Mouse (Mus musculus): Measurements from ENCODE around the gene Vmp1.

Vmp1 gene

DNA sequence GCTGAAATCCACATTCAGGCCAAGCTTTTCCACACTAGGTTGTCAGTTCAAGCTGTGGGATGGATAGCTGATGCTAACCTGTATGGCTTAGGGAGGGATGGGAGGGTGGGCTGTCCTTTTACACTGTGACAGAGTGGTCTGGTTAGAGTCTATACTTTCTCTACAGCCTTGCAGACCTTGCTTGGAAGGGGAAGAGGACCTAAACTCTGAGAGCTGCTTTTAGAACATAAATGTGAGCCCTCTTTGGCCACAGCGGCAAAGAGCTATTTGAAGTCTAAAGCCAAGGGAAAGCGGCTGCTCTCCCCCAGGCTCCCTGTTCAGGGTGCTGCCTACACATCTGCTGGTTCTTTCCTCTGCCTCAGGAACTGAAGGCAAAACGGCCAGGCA is 98.0 kb downstream of the Vmp1 start:
- DNase-seq (ENCODE audit: low read depth, low spot score) = no peak

DNA sequence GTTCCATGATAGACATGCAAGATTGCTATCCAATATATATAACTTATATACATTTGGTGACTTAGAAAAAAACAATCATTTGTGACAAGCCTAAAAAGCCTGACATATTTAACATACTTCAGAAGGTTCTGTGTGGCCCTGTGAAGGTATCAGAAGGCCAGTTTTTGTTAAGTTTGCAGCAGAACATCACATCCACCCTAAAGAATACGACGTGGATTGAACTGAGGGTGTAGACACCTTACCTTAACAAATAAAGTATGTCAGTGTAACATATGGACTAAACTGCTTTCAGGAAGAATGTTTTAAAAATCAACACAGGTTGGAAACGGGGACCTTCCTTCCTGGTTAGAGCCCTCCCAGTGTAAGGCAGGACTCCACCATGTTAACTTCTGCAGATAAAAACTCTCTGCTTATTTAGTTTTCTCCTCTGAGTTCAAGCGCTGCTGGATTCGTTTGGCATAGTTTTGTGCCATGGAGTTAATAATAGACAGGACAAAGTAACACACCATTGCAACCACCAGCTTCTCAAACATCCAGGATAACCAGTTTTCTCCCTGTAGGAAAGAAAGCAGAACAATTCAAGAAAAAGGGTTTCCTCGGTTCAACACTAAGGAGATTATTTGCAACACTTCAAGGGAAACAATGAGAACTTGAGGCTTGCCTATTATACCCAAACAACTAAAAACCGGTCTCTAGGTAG is 98.6 kb downstream of the Vmp1 start:
- no peak for DNase-seq (ENCODE audit: low read depth, low spot score)

DNA sequence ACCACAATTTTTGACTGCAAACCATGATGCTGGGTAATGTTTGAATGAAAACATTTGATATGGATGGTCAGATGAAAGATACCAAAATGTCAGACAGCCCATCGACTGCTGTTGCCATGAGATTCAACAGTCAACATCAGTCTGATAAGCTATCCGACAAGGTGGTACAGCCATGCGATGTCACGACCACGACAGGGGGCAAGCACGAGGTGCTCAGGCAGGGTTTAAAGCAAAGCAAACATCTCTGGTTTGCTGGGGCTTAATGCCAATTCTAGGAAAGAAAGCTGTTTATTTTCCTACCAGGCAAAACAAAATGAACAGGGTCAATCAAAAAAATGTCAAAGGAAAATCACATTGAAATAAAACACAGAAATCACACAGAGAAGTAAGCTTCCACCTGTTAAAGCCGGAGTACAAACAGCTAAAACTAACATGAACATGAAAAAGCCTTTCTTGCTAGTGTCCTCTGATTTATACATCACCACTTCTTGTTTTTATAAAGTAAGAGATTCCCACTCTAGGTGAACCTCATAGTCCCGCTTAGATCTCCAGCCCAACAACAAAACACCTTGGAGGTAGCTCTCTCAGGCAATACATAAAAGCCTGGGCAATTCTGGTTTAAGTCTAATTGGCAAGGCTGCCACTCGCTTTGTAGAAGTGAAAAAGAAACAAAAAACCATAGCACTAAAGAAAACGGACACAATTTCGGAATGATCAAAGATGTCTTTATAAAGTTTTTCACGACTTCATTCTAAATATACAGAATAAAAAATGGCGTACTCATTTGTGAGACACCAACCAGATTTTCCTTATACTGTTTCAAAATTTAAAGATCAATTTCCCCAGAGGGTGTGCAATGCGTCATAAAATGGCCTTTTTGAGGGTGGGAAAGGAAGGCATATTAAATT is 99.4 kb downstream of the Vmp1 start:
- DNase-seq (ENCODE audit: low read depth, low spot score) = no peak

DNA sequence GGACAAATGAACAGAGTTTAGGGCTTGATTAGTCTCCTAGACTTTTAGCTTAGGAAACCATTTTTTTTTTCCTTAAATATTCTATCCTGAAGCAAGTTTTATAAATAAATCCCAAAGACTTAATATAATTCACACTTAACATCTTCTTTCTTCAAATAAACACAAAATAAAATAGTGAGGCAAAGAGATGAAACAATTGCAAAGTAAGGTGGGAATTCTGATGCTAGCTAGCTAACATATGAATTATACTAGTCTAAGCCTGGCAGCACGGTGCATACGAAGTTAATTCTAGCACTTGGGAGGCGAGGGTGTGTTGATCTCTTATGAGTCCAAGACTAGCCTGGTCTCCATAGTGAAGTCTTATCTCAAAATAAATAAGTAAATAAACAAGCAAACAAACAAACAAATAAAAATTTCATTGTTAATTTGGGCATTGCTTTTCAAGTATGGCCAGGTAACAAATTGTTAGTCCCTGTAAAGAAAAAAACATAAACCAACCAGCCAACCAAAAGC is 100.3 kb downstream of the Vmp1 start:
- no peak for DNase-seq (ENCODE audit: low read depth, low spot score)

DNA sequence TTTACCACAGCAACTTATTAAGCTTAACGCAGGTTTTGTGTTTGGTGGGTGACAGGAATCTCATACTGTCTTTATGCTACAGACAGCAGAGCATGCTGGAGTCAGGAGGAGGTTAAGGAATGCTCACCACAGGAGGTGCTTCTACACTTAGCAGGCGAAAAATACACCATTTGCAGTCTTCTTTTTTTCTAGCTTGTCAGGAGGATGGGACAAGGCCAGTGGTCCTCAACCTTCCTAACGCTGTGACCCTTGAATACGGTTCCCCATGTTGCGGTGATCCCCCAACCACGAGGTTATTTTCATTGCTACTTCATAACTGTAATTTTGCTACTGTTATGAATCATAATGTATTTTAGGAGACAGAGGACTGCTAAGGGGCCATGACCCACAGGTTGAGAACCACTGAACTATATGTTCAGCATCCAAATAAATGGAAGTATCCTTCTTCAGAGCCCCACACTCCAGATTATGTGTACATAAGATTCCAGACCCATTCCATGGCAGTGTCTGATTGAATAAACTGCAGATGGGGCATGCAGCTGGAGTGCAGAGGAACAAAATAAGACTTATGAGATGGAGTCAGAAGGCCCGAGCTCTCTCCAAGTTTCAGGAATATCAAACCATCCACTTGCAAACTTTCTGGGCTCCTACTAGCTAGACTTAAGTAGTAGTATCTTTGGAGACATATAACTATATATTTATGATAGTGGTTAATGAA is 100.9 kb downstream of the Vmp1 start:
- no peak for DNase-seq (ENCODE audit: low read depth, low spot score)

DNA sequence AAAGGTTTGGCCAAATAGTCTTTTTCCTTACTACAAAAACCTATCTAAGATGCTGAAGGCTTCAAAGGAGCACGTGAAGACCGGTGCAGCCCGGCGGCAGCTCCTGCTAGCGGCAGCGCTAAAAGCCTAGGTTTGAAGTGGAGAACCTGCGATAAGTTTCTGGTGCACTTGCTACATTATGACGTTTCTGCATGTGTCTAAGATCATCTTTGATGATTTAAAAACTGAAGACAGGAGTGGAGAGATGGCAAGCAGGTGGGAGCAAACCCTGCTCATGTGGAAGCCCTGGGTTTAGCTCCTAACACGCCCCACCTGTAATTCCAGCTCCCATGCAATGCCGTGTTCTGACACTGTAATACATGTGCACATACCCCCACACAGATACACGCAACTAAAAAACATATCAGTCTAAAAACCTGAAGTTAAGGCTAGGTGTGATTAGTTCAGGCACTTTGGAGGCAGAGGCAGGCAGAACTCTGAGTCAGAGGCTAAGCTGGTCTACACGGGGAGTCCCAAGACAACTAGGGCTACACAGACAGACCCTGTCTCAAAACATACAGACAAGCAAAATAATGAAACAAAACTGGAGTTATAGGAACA is 101.6 kb downstream of the Vmp1 start:
- no peak for DNase-seq (ENCODE audit: low read depth, low spot score)

DNA sequence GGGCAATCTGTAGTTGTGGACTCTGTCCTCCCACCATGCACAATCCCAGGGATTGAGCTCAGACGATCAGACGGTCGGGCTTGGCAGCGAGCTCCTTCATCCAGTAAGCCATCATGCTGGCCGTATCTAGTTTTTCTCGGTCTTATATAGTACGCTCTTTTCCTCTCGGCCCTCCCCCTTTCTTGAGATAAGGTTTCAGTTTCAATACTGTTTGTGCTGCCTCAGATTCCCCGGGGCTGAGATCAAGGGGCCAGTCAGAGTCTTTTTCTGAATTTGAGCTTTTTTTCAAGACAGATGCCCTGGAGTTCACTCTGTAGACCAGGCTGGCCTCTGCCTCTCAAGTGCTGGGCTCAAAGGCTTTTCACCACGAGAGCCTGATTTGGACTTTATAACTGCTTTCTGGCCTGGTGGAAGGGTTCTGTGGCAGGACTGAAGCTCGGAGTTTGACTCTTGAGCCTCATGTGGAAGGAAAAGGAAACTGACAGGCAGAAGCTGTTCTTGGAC is 102.3 kb downstream of the Vmp1 start:
- DNase-seq (ENCODE audit: low read depth, low spot score) = no peak

DNA sequence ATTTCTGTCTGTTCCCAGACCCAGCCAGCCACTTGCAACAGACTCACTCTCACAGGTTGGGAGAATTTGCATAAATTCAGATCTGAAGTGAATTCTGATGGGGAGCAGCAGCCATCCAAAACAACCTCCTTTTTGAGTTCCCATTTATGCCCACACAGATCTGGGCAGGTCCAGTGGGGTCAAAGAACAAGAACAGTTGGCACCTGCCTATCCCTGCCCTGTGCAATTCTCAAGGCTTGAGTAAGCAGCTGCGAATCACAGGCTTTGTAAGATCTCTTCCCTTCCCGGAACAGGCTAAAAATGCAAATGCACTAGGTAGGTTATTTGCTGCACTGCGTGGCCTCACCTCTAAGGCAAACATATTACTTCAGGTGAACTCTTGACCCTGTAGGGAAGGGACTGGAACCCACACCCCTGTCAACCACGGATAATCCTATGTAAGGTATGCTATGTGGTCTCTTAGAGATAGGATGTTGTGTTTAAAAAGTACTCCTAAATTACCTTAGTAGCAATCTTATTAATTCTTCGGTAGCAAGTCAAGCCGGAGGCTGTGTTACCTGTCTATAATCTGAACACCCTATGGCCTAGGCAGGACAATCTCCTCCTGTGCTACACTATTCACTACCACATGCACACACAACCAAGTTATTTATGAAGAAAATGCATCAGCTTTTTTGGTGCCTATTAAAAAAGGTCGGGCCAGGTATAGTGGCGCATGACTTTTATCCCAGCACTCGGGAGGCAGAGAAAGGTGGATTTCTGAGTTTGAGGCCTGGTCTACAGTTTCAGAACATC is 103.1 kb downstream of the Vmp1 start:
- DNase-seq (ENCODE audit: low read depth, low spot score) = no peak

DNA sequence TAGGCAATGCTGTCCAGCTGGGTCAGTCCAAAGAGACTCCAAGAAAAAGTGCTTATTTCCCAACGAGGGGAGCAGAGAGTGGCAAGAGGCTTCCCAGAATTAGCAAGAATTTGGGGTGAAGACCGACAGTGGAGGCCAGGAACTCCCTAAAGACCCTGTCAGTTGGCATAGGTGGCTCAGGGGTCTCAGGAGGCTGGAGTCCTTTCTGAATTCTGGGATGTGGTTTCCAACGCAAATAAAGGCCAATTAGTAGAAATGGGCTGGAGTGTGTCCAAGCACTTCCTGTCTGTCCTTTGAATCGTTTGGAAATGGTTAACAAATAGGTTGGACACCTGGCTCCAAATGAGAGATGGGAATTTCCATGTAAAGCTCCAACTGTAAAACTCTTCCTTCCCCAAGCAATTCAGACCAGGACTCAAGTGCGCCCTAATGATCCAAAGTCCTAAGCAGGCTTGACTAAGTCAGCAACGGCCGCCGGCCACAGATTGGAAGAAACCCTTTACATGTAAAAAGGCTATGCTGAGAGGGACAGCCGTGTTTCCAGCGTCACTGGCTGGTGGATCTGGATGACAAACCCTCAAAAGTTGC is 103.8 kb downstream of the Vmp1 start:
- DNase-seq (ENCODE audit: low read depth, low spot score) = no peak

DNA sequence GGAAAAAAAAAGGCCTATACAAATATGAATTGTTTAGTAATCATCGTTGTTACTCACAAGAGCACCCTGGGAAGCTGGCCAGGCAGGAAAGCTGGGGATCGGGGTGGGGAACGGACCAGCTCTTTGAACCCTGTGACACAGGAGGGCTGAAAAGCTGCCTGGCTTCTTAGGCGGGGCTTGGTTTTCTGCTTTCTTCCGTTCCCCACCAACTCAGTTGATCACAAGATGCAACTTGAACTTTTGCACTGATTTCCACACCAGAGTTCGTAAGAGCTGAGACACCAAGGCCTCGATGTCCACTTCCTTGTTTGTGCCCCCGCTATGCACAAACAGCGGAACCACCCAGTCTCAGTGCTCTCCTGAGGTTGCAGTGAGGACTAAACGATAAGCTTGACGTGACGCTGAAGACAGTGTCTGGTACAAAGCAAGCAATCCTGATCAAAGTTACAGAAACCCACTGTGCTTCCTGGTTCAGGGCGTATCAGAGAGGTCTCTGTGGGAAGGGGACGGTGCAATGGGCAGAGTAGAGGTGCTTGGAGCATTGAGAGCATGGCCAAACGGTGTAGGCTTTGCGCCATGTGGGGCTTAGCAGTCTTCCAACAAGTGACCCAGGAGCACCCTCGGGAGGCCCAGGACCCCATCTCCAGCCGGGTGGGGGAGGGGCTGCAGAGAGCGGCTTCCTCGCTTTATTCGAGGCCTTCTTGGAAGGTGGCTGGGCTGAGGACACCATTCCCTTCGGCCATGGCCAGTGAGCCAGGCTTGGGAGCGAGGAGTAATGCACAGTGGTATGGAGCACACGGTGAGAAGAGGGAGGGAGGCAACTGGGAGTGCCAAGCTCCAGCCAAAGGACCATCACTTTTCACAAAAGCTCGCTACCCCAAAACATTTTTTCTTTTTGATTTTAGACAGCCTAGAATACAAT is 104.6 kb downstream of the Vmp1 start:
- no peak for DNase-seq (ENCODE audit: low read depth, low spot score)

DNA sequence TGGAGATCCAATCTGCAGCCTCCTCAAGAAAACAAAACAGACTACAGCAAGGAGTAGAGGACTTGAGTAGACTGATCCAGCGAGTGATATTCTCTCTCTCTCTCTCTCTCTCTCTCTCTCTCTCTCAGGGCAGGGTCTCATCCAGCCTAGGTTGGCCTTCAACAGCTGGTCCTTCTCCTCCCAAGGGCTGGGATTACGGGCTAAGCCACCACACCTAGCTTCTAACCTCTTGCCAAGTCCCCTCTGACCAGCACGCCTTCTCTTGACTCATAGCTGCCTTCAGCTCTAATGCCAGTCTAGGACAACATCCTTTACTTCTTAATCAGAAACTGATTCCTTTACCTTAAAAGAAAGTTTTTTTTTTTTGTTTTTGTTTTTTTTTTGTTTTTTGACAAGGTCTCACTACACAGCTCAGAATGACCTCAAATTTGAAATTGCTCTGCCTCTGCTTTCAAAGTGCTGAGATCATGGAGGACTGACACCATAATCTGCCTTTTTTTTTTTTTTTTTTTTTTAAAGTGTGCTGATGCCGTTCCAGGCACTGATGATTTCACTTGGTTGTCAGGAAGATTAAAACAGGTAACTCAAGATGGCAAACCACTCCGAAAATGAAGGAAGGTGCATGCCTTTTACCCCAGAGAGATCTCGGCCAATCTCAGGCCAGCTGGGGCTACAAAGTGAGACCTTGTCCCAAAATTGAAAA is 105.4 kb downstream of the Vmp1 start:
- DNase-seq (ENCODE audit: low read depth, low spot score) = no peak

DNA sequence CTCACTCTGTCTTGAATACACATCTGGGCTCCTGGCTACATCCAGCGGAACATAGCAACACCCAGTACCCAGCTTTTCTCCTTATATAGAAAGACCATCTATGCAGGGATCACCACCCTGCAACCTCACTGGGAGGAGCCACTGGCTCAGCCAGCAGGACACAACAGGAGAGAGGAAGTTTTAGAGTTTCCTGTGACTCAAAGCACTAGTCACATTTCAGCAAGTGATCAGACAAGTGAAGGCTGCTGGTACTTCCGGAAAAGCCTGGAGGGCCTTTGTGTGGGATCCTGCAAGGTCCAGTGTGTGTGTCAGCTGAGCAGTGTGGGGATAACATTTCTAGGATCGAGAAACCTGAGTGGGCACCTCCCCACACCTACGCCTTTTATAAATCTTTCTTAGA is 106.4 kb downstream of the Vmp1 start:
- no peak for DNase-seq (ENCODE audit: low read depth, low spot score)

DNA sequence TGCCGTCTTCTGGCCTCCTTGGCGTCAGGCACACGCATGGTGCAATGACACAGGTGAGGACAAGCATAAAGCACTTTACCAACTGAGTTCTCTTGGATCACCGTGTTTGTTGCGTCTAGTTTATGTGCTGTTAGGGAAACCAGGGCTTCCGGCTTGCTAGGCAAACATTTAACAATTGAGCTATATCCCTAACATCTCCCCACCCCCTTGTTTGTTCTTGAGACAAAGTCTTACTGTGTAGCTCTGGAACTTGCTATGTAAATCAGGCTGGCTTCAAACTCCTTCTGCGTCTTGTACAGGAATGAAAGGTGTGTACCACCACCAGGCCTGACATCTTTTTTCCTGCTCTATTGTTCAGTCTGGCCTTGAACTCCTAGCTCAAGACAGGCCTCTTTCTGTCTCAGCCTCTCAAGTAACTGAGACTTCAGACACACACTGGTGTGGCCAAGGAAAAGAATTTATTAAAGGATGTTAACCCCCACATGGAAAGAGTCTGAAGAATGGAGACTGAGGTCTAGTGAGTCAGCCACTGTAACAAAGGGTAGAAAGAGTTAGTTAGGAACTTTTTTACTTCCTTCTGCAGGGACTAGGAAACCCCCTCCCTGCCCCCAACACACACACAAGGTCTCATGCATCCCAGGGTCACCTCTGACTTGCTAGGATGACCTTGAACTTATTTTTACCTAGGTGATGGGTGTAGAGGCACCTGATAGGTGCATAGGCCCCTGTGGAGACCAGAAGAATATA is 107.8 kb downstream of the Vmp1 start:
- DNase-seq (ENCODE audit: low read depth, low spot score) = no peak

DNA sequence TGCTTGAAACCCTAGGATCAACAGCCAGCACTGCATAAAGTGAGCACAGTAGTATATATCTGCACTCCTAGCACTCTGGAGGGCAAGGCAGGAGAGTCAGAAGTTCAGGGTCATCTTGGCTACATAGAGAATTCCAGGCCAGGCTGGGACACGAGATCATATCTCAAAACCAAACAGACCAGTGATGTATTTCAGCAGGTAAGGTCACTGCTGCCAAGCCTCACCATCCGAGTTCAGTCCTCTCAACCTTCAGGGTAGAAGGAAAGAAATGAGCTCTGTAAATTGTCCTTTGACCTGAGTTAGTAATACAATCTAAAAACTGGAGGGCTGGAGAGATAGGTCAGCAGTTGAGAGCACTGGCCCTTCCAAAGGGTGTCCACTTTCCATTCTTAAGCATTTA is 109.2 kb downstream of the Vmp1 start:
- DNase-seq (ENCODE audit: low read depth, low spot score) = no peak

DNA sequence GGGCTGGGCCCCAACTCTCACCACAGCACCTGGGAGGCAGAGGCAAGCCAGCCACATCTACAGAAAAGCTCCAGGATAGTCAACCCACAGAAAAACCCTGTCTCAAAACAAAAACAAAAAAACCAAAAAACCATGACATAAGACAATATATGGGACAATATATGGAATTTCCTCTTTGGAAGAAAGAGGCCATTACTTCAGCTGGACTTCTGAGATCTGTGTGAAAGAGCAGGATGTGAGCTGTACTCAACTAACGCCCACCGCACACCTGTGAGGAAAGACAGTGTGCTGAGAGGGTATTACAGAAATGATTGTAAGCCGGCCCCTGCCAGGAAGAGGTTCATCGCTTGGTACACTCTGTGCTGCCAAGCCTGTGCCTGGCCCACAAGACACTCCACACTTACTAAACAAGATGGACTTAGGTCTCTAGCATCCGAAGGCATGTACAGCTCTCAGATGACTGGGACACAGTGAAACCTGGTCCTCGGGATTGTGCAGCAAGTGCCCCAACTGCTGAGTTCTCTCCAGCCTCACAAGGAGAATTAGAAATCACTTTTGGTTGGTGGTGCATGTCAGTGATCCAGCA is 109.9 kb downstream of the Vmp1 start:
- no peak for DNase-seq (ENCODE audit: low read depth, low spot score)

DNA sequence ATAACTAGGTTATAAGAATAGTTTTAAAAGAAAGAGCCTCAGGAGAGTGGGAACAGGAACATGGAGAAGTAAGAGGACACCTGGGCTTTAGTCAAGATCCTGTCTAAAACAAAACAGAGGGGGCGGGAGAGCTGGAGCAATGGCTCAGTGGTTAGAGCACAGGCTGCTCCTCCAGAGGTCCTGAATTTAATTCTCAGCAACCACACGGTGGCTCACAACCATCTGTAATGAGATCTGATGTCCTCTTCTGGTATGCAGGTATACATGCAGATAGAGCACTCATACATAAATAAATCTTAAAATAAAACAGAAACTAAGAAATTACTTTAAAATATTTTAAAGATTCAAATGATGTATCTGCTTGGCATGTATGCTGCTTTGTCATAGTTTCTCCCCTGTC is 111.0 kb downstream of the Vmp1 start:
- DNase-seq (ENCODE audit: low read depth, low spot score) = no peak

DNA sequence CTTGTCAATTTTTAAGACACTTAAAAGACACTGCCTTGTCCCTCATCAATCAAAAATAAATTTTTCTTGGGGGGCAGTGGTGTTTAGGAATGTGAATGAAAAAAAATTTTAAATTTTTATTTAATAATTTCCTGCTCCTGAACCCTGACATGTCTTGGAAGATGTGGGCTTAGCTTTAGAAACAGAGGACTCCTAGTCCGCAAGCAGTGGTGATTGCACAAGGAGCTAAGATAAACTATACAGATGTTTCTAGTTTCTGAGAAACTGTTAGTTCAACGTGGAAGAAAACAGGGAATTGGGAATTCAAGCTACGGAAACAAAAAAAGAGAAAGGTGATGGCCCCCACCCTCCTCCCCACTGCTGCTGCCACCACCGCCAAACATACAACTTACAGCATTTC is 111.8 kb downstream of the Vmp1 start:
- no peak for DNase-seq (ENCODE audit: low read depth, low spot score)

Data from mesoderm, embryonic 11.5 days (tissue).